Mouse (Mus musculus) limb, embryonic 15.5 days (tissue): Measurements from ENCODE around the gene Gm17324. TPM values are rescaled to one million over a fixed set of nuclear protein-coding genes. Genes with fewer than 3 reads are reported as not detected.
"Not testable (repeated sequence)": the region's sequence is repeated elsewhere in the genome, so short reads cannot be mapped to it uniquely, and the experiment has no call there.

Experiments used
- ATAC-seq: fragments of 200-750 bp; cut with Nextera tagmentation; 2 replicates; pipeline ENCODE4 v1.8.0; 2017; ENCODE audit warnings: low read depth, moderate TSS enrichment; ENCODE audit not compliant: insufficient number of reproducible peaks, low FRiP score, low TSS enrichment
- H3K27ac ChIP-seq: fragments of 300-500 bp; sonication (generic); 2 replicates; pipeline ENCODE4 v1.5.1; 2015; ENCODE audit warnings: moderate library complexity, mild to moderate bottlenecking, inconsistent platforms
- H3K27me3 ChIP-seq: fragments of 300-500 bp; sonication (generic); 2 replicates; pipeline ENCODE4 v1.6.1; 2015; ENCODE audit warnings: inconsistent platforms
- H3K36me3 ChIP-seq: fragments of 300-500 bp; sonication (generic); 2 replicates; pipeline ENCODE4 v1.6.1; 2015; ENCODE audit warnings: inconsistent platforms
- H3K4me1 ChIP-seq: fragments of 300-500 bp; sonication (generic); 2 replicates; pipeline ENCODE4 v1.6.1; 2015; ENCODE audit warnings: inconsistent platforms
- H3K4me2 ChIP-seq: fragments of 300-500 bp; sonication (generic); 2 replicates; pipeline ENCODE4 v1.6.1; 2015; ENCODE audit warnings: mild to moderate bottlenecking, inconsistent platforms
- H3K4me3 ChIP-seq: fragments of 300-500 bp; sonication (generic); 2 replicates; pipeline ENCODE4 v1.5.1; 2015; ENCODE audit warnings: mild to moderate bottlenecking, inconsistent platforms
- H3K9ac ChIP-seq: fragments of 300-500 bp; sonication (generic); 2 replicates; pipeline ENCODE4 v1.6.1; 2015; ENCODE audit warnings: inconsistent platforms
- H3K9me3 ChIP-seq: fragments of 300-500 bp; sonication (generic); 2 replicates; pipeline ENCODE4 v1.6.1; 2016; ENCODE audit warnings: inconsistent platforms
- WGBS: fragments of 180-500 bp; shearing (Covaris S2); methylation state at CpG from one replicate; pipeline ENCODE4 v1.1.7; 2015; 5-methylcytosine and 5-hydroxymethylcytosine counted together
- polyA plus RNA-seq: library from polyadenylated mRNA; unstranded; fragments of >200 nt; fragmentation: Nextera tagmentation; extraction: Ambion mirVana; gene quantifications from 2 replicates; pipeline ENCODE4 v1.2.1, GENCODE M21; 2015

The Gm17324 gene
- polyA plus RNA-seq, 1 experiment from 2014 or later, result 0.83 TPM

- peaks cover 11% of the 10 kb centered on the region; the same call in 1 of the 2 replicates for H3K4me1 ChIP-seq
- peak overlapping the region; percentile 33; the same call in 1 of the 2 replicates for H3K27ac ChIP-seq
- H3K27me3 ChIP-seq, ATAC-seq, H3K9me3 ChIP-seq, H3K9ac ChIP-seq: not testable (repeated sequence)
- peak overlapping the region; percentile 89 for H3K4me3 ChIP-seq
- peak overlapping the region; percentile 51 for H3K4me2 ChIP-seq
- WGBS, result 28% methylated on average over 8 of the region's 8 CpGs
- H3K36me3 ChIP-seq, result peaks cover 37% of the 10 kb centered on the region
Observed at GRCm38 (mm10) chr9:78479308-78479707, 30.7 kb upstream of the Gm17324 start.

- H3K4me3 ChIP-seq, H3K9me3 ChIP-seq, H3K4me2 ChIP-seq, H3K27ac ChIP-seq, ATAC-seq, H3K27me3 ChIP-seq, H3K9ac ChIP-seq: not testable (repeated sequence)
- WGBS, result 52% methylated on average over 1 of the region's 1 CpGs
- peaks cover 48% of the 10 kb centered on the region for H3K36me3 ChIP-seq
- peaks cover 11% of the 10 kb centered on the region; the same call in 1 of the 2 replicates for H3K4me1 ChIP-seq
Observed at GRCm38 (mm10) chr9:78478009-78478605, 29.5 kb upstream of the Gm17324 start.

- Histone ChIP-seq H3K27me3 (no peaks in the 10 kb centered on the region), H3K9me3 (no peaks in the 10 kb centered on the region), H3K27ac (peak overlapping the region; percentile 23), H3K9ac (no peak overlapping the region), H3K4me3 (no peak overlapping the region), H3K4me1 (peaks cover 5% of the 10 kb centered on the region; the same call in 1 of the 2 replicates), H3K36me3 (peaks cover 56% of the 10 kb centered on the region), H3K4me2 (no peak overlapping the region)
- 6% methylated on average over 5 of the region's 5 CpGs for WGBS
- no peak for ATAC-seq
Observed at GRCm38 (mm10) chr9:78477021-78477551, 28.5 kb upstream of the Gm17324 start.

GRCm38 (mm10) chr9:78476531-78477020 lies 28.0 kb upstream of the Gm17324 start:
- no peak for ATAC-seq
- Histone ChIP-seq H3K4me2 (no peak overlapping the region), H3K9me3 (no peaks in the 10 kb centered on the region), H3K9ac (no peak overlapping the region), H3K27me3 (no peaks in the 10 kb centered on the region), H3K27ac (peak overlapping the region; percentile 23), H3K4me3 (no peak overlapping the region), H3K4me1 (peaks cover 5% of the 10 kb centered on the region; the same call in 1 of the 2 replicates), H3K36me3 (peaks cover 57% of the 10 kb centered on the region)
- WGBS, result 26% methylated on average over 1 of the region's 1 CpGs

- 76% methylated on average over 4 of the region's 4 CpGs for WGBS
- H3K9ac ChIP-seq, result no peak overlapping the region
- H3K27me3 ChIP-seq, result no peaks in the 10 kb centered on the region
- H3K9me3 ChIP-seq, result no peaks in the 10 kb centered on the region
- peaks cover 58% of the 10 kb centered on the region for H3K36me3 ChIP-seq
- no peak overlapping the region for H3K27ac ChIP-seq
- H3K4me3 ChIP-seq, result no peak overlapping the region
- ATAC-seq, result 0 out of 2 replicates have a peak, but pooled peaks have one; percentile 21
- H3K4me1 ChIP-seq, result peaks cover 5% of the 10 kb centered on the region; the same call in 1 of the 2 replicates
- no peak overlapping the region for H3K4me2 ChIP-seq
Observed at GRCm38 (mm10) chr9:78475873-78476272, 27.3 kb upstream of the Gm17324 start.

GRCm38 (mm10) chr9:78475383-78475780 lies 26.8 kb upstream of the Gm17324 start:
- Histone ChIP-seq H3K4me1 (peaks cover 5% of the 10 kb centered on the region; the same call in 1 of the 2 replicates), H3K4me2 (no peak overlapping the region), H3K27me3 (no peaks in the 10 kb centered on the region), H3K4me3 (no peak overlapping the region), H3K9me3 (no peaks in the 10 kb centered on the region), H3K9ac (no peak overlapping the region), H3K36me3 (peaks cover 62% of the 10 kb centered on the region), H3K27ac (no peak overlapping the region)
- no peak for ATAC-seq
- WGBS, result 86% methylated on average over 2 of the region's 2 CpGs

- 74% methylated on average over 5 of the region's 5 CpGs for WGBS
- Histone ChIP-seq H3K27me3 (no peaks in the 10 kb centered on the region), H3K4me3 (no peak overlapping the region), H3K9me3 (no peaks in the 10 kb centered on the region), H3K9ac (no peak overlapping the region), H3K27ac (no peak overlapping the region), H3K4me1 (peaks cover 5% of the 10 kb centered on the region; the same call in 1 of the 2 replicates), H3K4me2 (no peak overlapping the region), H3K36me3 (peaks cover 64% of the 10 kb centered on the region)
- ATAC-seq, result no peak
Observed at GRCm38 (mm10) chr9:78474771-78475382, 26.3 kb upstream of the Gm17324 start.

GRCm38 (mm10) chr9:78474270-78474669 lies 25.7 kb upstream of the Gm17324 start:
- no peak for ATAC-seq
- H3K9me3 ChIP-seq, result no peaks in the 10 kb centered on the region
- peaks cover 5% of the 10 kb centered on the region; the same call in 1 of the 2 replicates for H3K4me1 ChIP-seq
- 71% methylated on average over 2 of the region's 2 CpGs for WGBS
- H3K27me3 ChIP-seq, result no peaks in the 10 kb centered on the region
- no peak overlapping the region for H3K4me3 ChIP-seq
- H3K36me3 ChIP-seq, result peaks cover 64% of the 10 kb centered on the region
- H3K9ac ChIP-seq, result no peak overlapping the region
- H3K27ac ChIP-seq, result no peak overlapping the region
- no peak overlapping the region for H3K4me2 ChIP-seq

- no peak for ATAC-seq
- H3K36me3 ChIP-seq, result peaks cover 66% of the 10 kb centered on the region
- H3K4me3 ChIP-seq, result no peak overlapping the region
- H3K4me2 ChIP-seq, result no peak overlapping the region
- no peaks in the 10 kb centered on the region for H3K9me3 ChIP-seq
- no peak overlapping the region; the same call in 1 of the 2 replicates for H3K27ac ChIP-seq
- H3K9ac ChIP-seq, result no peak overlapping the region
- no peaks in the 10 kb centered on the region; the same call in 1 of the 2 replicates for H3K4me1 ChIP-seq
- H3K27me3 ChIP-seq, result no peaks in the 10 kb centered on the region
- WGBS, result 82% methylated on average over 8 of the region's 8 CpGs
Observed at GRCm38 (mm10) chr9:78473588-78473987, 25.0 kb upstream of the Gm17324 start.

- Histone ChIP-seq H3K36me3 (peaks cover 81% of the 10 kb centered on the region), H3K4me2 (no peak overlapping the region), H3K9me3 (no peaks in the 10 kb centered on the region), H3K27ac (no peak overlapping the region), H3K4me3 (no peak overlapping the region), H3K27me3 (no peaks in the 10 kb centered on the region), H3K4me1 (no peaks in the 10 kb centered on the region), H3K9ac (no peak overlapping the region)
- WGBS, result 96% methylated on average over 3 of the region's 3 CpGs
- no peak for ATAC-seq
Observed at GRCm38 (mm10) chr9:78465725-78466124, 17.1 kb upstream of the Gm17324 start.

- Histone ChIP-seq H3K9me3 (no peaks in the 10 kb centered on the region), H3K27me3 (no peaks in the 10 kb centered on the region), H3K36me3 (peaks cover 77% of the 10 kb centered on the region), H3K4me1 (no peaks in the 10 kb centered on the region), H3K9ac (no peak overlapping the region), H3K4me3 (no peak overlapping the region), H3K4me2 (no peak overlapping the region), H3K27ac (no peak overlapping the region)
- 82% methylated on average over 4 of the region's 4 CpGs for WGBS
- ATAC-seq, result no peak
Observed at GRCm38 (mm10) chr9:78463337-78463736, 14.8 kb upstream of the Gm17324 start.

GRCm38 (mm10) chr9:78457026-78457425 lies 8.4 kb upstream of the Gm17324 start:
- Histone ChIP-seq H3K4me1 (no peaks in the 10 kb centered on the region), H3K36me3 (peaks cover 66% of the 10 kb centered on the region), H3K4me3 (no peak overlapping the region), H3K9me3 (no peaks in the 10 kb centered on the region), H3K9ac (no peak overlapping the region), H3K27me3 (no peaks in the 10 kb centered on the region), H3K27ac (no peak overlapping the region), H3K4me2 (no peak overlapping the region)
- no peak for ATAC-seq
- WGBS, result 93% methylated on average over 8 of the region's 8 CpGs
